Mouse (Mus musculus): ENCODE measurements around the gene Rfx4.

DNA sequence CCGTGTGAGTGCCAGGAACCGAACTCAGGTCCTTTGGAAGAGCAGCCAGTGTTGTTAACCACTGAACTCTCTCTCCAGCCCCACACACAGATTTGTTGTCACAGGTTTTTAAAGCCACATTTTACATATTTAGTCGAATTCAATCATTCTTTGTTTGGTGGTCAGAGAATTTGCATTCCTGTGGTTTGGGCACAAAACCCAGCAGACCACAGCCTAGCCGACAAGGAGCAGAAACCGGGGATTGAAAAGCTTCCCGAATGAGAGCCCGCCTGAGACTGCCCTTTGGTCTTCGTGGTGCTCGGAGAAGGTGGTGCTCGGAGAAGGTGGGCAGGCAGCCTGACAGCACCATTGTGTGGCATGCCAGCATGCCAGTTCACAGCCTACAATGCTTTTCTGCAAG, 42.8 kb upstream of the Rfx4 start:
- no peak for TF ChIP-seq CTCF (IDR thresholded peaks at IDR 0.05; ENCODE audit: low read depth, low read length)
- TF ChIP-seq POLR2A (IDR thresholded peaks at IDR 0.05; ENCODE audit: extremely low read depth, insufficient read depth, low read length): no peak

Measured in liver, adult 2 months (tissue).